Mouse (Mus musculus) ES-E14 (cell line): ENCODE data around the gene Slc35b1. TPM values are rescaled to one million over a fixed set of nuclear protein-coding genes. Genes with fewer than 3 reads are reported as not detected.

Experiments used
- DNase-seq: peaks from one replicate; pipeline ENCODE4 v3.0.0-alpha.2; 2013; ENCODE audit warnings: low read depth, low spot score
- H3K27ac ChIP-seq: 2 replicates; pipeline ENCODE4 v1.5.1; 2012; ENCODE audit warnings: low read depth, mild to moderate bottlenecking, low read length, moderate library complexity, mixed read lengths; ENCODE audit not compliant: poor library complexity, insufficient read depth, severe bottlenecking
- H3K36me3 ChIP-seq: 2 replicates; pipeline ENCODE4 v1.6.1; 2012; ENCODE audit warnings: mild to moderate bottlenecking, low read length, moderate library complexity, mixed read lengths; ENCODE audit not compliant: control insufficient read depth, poor library complexity, insufficient read depth, severe bottlenecking
- H3K4me1 ChIP-seq, 2 experiments: fragments of 150-350 bp in 1 of 2; sonication (generic) in 1 of 2; 2 replicates each; pipeline ENCODE4 v1.6.1; 2012; ENCODE audit warnings: low read length in 2 of 2, mild to moderate bottlenecking in 1 of 2, mixed read lengths in 1 of 2; ENCODE audit not compliant: control insufficient read depth in 2 of 2, insufficient read depth in 2 of 2, poor library complexity in 1 of 2
- H3K4me3 ChIP-seq, 2 experiments: fragments of 150-350 bp in 1 of 2; sonication (generic) in 1 of 2; 2 replicates each; pipeline ENCODE4 v1.5.1; 2012; ENCODE audit warnings: low read length in 2 of 2, low read depth in 1 of 2, mild to moderate bottlenecking in 1 of 2, mixed read lengths in 1 of 2; ENCODE audit not compliant: insufficient read depth in 1 of 2, poor library complexity in 1 of 2, severe bottlenecking in 1 of 2
- H3K9ac ChIP-seq: 2 replicates; pipeline ENCODE4 v1.6.1; 2012; ENCODE audit warnings: low read depth, mild to moderate bottlenecking, low read length, mixed read lengths; ENCODE audit not compliant: poor library complexity, insufficient read depth, severe bottlenecking
- H3K9me3 ChIP-seq: fragments of 150-350 bp; sonication (generic); 2 replicates; pipeline ENCODE4 v1.6.1; 2012; ENCODE audit warnings: low read depth, mild to moderate bottlenecking, low read length; ENCODE audit not compliant: control insufficient read depth, insufficient read depth
- CHD2 ChIP-seq: IDR thresholded peaks from 2 replicates; pipeline ENCODE4 v1.6.1; 2014; ENCODE audit warnings: mild to moderate bottlenecking, low read depth, low read length, inconsistent platforms
- HCFC1 ChIP-seq: IDR thresholded peaks from 2 replicates; pipeline ENCODE4 v1.6.1; 2012; ENCODE audit warnings: low read length, inconsistent platforms, borderline replicate concordance; ENCODE audit not compliant: insufficient read depth
- MAFK ChIP-seq: IDR thresholded peaks from 2 replicates; pipeline ENCODE4 v1.6.1; 2014; ENCODE audit warnings: mild to moderate bottlenecking, low read depth, low read length, inconsistent platforms; ENCODE audit not compliant: insufficient read depth
- ZC3H11A ChIP-seq: IDR thresholded peaks from 2 replicates; pipeline ENCODE4 v1.6.1; 2012; ENCODE audit warnings: low read depth, mild to moderate bottlenecking, inconsistent platforms, low read length, borderline replicate concordance
- ZNF384 ChIP-seq: IDR thresholded peaks from 2 replicates; pipeline ENCODE4 v1.6.1; 2012; ENCODE audit warnings: low read depth, low read length, inconsistent platforms
- in situ Hi-C, 2 experiments: fragments of 600-800 bp; cut with MboI; formaldehyde crosslinking; loops; one replicate each; pipeline ENCODE4 v1.15.1; 2025; ENCODE audit warnings: low sequenced_read_pairs in 2 of 2, inconsistent platforms in 1 of 2; ENCODE audit not compliant: unreplicated experiment in 2 of 2
- total RNA-seq: library from RNA; depleted of rRNA; stranded (reverse); fragments of 300-350 nt; gene quantifications from 2 replicates; pipeline ENCODE4 v1.2.3, GENCODE M21; 2012

The Slc35b1 gene
- total RNA-seq, 1 experiment = 156 TPM

GRCm38 (mm10) chr11:95392223-95392667 is 7.8 kb downstream of the Slc35b1 start:
- TF ChIP-seq MAFK (no peak), ZNF384 (no peak), HCFC1 (no peak), CHD2 (no peak), ZC3H11A (no peak)
- H3K4me3 ChIP-seq = no peak overlapping the region
- H3K27ac ChIP-seq = no peak overlapping the region
- H3K9ac ChIP-seq = peak overlapping the region; percentile 16; the same call in 1 of the 2 replicates
- in situ Hi-C loops = loop anchor here in 1 of 2 experiments (10.0 kb wide), 1 partner anchor 133 kb away; no protein-coding TSS in a partner anchor
- H3K4me1 ChIP-seq = peaks cover 0 to 3% of the 10 kb centered on the region in 2 experiments; a peak in 1 of 4 replicates
- DNase-seq = no peak
- H3K36me3 ChIP-seq = peaks cover 27% of the 10 kb centered on the region
- no peaks in the 10 kb centered on the region for H3K9me3 ChIP-seq

GRCm38 (mm10) chr11:95392708-95393499 is 8.4 kb downstream of the Slc35b1 start:
- no peaks in the 10 kb centered on the region for H3K9me3 ChIP-seq
- in situ Hi-C loops = loop anchor here in 1 of 2 experiments (10.0 kb wide), 1 partner anchor 132 kb away; no protein-coding TSS in a partner anchor
- H3K4me3 ChIP-seq = no peak overlapping the region
- no peak overlapping the region for H3K27ac ChIP-seq
- peaks cover 0 to 3% of the 10 kb centered on the region in 2 experiments; a peak in 1 of 4 replicates for H3K4me1 ChIP-seq
- no peak for TF ChIP-seq ZC3H11A
- TF ChIP-seq HCFC1 = no peak
- TF ChIP-seq MAFK = no peak
- no peak for TF ChIP-seq CHD2
- no peak for TF ChIP-seq ZNF384
- H3K9ac ChIP-seq = no peak overlapping the region
- no peak for DNase-seq
- H3K36me3 ChIP-seq = peaks cover 21% of the 10 kb centered on the region

- Histone ChIP-seq H3K9me3 (no peaks in the 10 kb centered on the region), H3K4me1 (peaks cover 0 to 3% of the 10 kb centered on the region in 2 experiments; a peak in 1 of 4 replicates), H3K4me3 (no peak overlapping the region), H3K9ac (no peak overlapping the region), H3K27ac (no peak overlapping the region), H3K36me3 (peaks cover 18% of the 10 kb centered on the region)
- in situ Hi-C loops = loop anchor here in 1 of 2 experiments (10.0 kb wide), 1 partner anchor 131 kb away; no protein-coding TSS in a partner anchor
- TF ChIP-seq CHD2 (no peak), ZNF384 (no peak), HCFC1 (no peak), ZC3H11A (no peak), MAFK (no peak)
- DNase-seq = no peak
Measured at GRCm38 (mm10) chr11:95393500-95393816, 9.0 kb downstream of the Slc35b1 start.

GRCm38 (mm10) chr11:95394112-95394511 is 9.6 kb downstream of the Slc35b1 start:
- H3K36me3 ChIP-seq = peaks cover 13% of the 10 kb centered on the region
- DNase-seq = no peak
- peaks cover 0 to 3% of the 10 kb centered on the region in 2 experiments; a peak in 1 of 4 replicates for H3K4me1 ChIP-seq
- in situ Hi-C loops = loop anchor here in 1 of 2 experiments (10.0 kb wide), 1 partner anchor 131 kb away; no protein-coding TSS in a partner anchor
- H3K9ac ChIP-seq = no peak overlapping the region
- no peak overlapping the region for H3K27ac ChIP-seq
- H3K9me3 ChIP-seq = no peaks in the 10 kb centered on the region
- H3K4me3 ChIP-seq = no peak overlapping the region
- no peak for TF ChIP-seq HCFC1
- TF ChIP-seq ZNF384 = no peak
- no peak for TF ChIP-seq ZC3H11A
- no peak for TF ChIP-seq MAFK
- TF ChIP-seq CHD2 = no peak
